Mouse (Mus musculus): Measurements from ENCODE around the gene Papss2.

GRCm38 (mm10) chr19:32568470-32568869, 27.1 kb upstream of the Papss2 start:
- TF ChIP-seq CTCF (conservative IDR thresholded peaks at IDR 0.05; ENCODE audit: insufficient read depth, insufficient read length, low read depth, low read length) (no peak), POLR2A (IDR thresholded peaks at IDR 0.05; ENCODE audit: low read depth, low read length) (no peak)
